Mouse (Mus musculus) testis, adult 2 months (tissue): ENCODE measurements around the gene Zfp667.
A peak's percentile ranks its signal among the peaks of the same experiment; 100 is the strongest.

Source experiments
- CTCF ChIP-seq: fragments of 200-500 bp; IDR thresholded peaks from 2 replicates; pipeline ENCODE4 v1.5.1; 2012; ENCODE audit warnings: low read depth, mild to moderate bottlenecking, inconsistent platforms, low read length, moderate library complexity; ENCODE audit not compliant: control insufficient read depth, insufficient read depth, insufficient replicate concordance
- POLR2A ChIP-seq: fragments of 200-500 bp; IDR thresholded peaks from 2 replicates; pipeline ENCODE4 v1.6.1; 2012; ENCODE audit warnings: low read depth, mild to moderate bottlenecking, inconsistent platforms, low read length, moderate library complexity; ENCODE audit not compliant: control insufficient read depth

GRCm38 (mm10) chr7:6343501-6344071, 57.2 kb downstream of the Zfp667 start, which contains the start of gene Gm3854:
- 0 out of 2 replicates have a peak, but pooled peaks have one; percentile 18 for TF ChIP-seq POLR2A
- TF ChIP-seq CTCF = no peak
